Mouse (Mus musculus): ENCODE results near the gene Tdpoz1.
"Not testable (repeated sequence)": the region's sequence is repeated elsewhere in the genome, so short reads cannot be mapped to it uniquely, and the experiment has no call there.

Gene Tdpoz1

GRCm38 (mm10) chr3:93676210-93676609 lies at the start of gene Tdpoz1:
Gene Tdpoz1 (minus strand): TSS chr3:93676310.
- not testable (repeated sequence) for DNase-seq (ENCODE audit: low read depth, low spot score)

GRCm38 (mm10) chr3:93708969-93709637 lies 33.0 kb upstream of the Tdpoz1 start:
- DNase-seq (ENCODE audit: low read depth, low spot score) = not testable (repeated sequence)

GRCm38 (mm10) chr3:93692970-93693369 lies 16.9 kb upstream of the Tdpoz1 start, which contains the start of gene Gm37596:
Gene Gm37596 (minus strand): TSS chr3:93693070.
- DNase-seq (ENCODE audit: low read depth, low spot score) = not testable (repeated sequence)

- DNase-seq (ENCODE audit: low read depth, low spot score) = not testable (repeated sequence)
These were observed 5.2 kb downstream of the Tdpoz1 start for GRCm38 (mm10) chr3:93670805-93671503.

- DNase-seq (ENCODE audit: low read depth, low spot score) = no peak
These were observed 21.9 kb downstream of the Tdpoz1 start for GRCm38 (mm10) chr3:93654260-93654659.

- DNase-seq (ENCODE audit: low read depth, low spot score) = no peak
These were observed 23.5 kb downstream of the Tdpoz1 start, which contains the start of gene Tdpoz2 for GRCm38 (mm10) chr3:93652586-93652985. Gene Tdpoz2 (minus strand): TSS chr3:93652686.

GRCm38 (mm10) chr3:93630917-93631714 lies 45.0 kb downstream of the Tdpoz1 start:
- DNase-seq (ENCODE audit: low read depth, low spot score) = not testable (repeated sequence)
